Comparison of ENCODE assay signal across 24 mouse cellular contexts in genomic region chr13:117705573-117705972, GRCm38 (mm10).
"Had no signal": no experiment of that assay in that cellular context is flagged by ENCODE, and none has a peak within 500 bp of the region (broad histone marks: within the 10 kb centered on the region; RNA-seq: fewer than 3 reads in every experiment).

No protein-coding gene starts in this region.

- H3K9ac ChIP-seq: embryonic facial prominence, embryonic 12.5 days; embryonic facial prominence, embryonic 13.5 days; embryonic facial prominence, embryonic 15.5 days; forebrain, embryonic 12.5 days; forebrain, embryonic 13.5 days; forebrain, embryonic 15.5 days; forebrain, postnatal 0 days had no signal

- DNase-seq: cerebellum, adult 2 months; cerebellum, adult 8-10 months; cerebellum, adult 9-10 months; cerebellum, adult 9-11 months; cerebellum, postnatal 25 days; cerebellum, postnatal 36 days; forebrain, postnatal 0 days; gastrocnemius, adult 2 months; gastrocnemius, postnatal 10 days; gastrocnemius, postnatal 14 days; gastrocnemius, postnatal 25 days; gastrocnemius, postnatal 36 days; heart, adult 11 months; heart, adult 18-20 months had no signal

- H3K27ac ChIP-seq: embryonic facial prominence, embryonic 10.5 days; embryonic facial prominence, embryonic 12.5 days; embryonic facial prominence, embryonic 13.5 days; embryonic facial prominence, embryonic 15.5 days; forebrain, embryonic 10.5 days; forebrain, embryonic 12.5 days; forebrain, embryonic 13.5 days; forebrain, embryonic 15.5 days; gastrocnemius, adult 2 months had no signal

- H3K36me3 ChIP-seq: embryonic facial prominence, embryonic 10.5 days; embryonic facial prominence, embryonic 12.5 days; embryonic facial prominence, embryonic 13.5 days; embryonic facial prominence, embryonic 15.5 days; forebrain, embryonic 10.5 days; forebrain, embryonic 12.5 days; forebrain, embryonic 15.5 days had no signal

- H3K27me3 ChIP-seq: embryonic facial prominence, embryonic 12.5 days; embryonic facial prominence, embryonic 13.5 days; embryonic facial prominence, embryonic 15.5 days; forebrain, embryonic 12.5 days; forebrain, embryonic 13.5 days; forebrain, embryonic 15.5 days had no signal

- H3K9me3 ChIP-seq: embryonic facial prominence, embryonic 10.5 days; embryonic facial prominence, embryonic 12.5 days; embryonic facial prominence, embryonic 13.5 days; embryonic facial prominence, embryonic 15.5 days; forebrain, embryonic 10.5 days; forebrain, embryonic 12.5 days; forebrain, embryonic 15.5 days had no signal

- H3K4me2 ChIP-seq: embryonic facial prominence, embryonic 12.5 days; embryonic facial prominence, embryonic 13.5 days; embryonic facial prominence, embryonic 15.5 days; forebrain, embryonic 12.5 days; forebrain, embryonic 13.5 days; forebrain, embryonic 15.5 days had no signal

- ATAC-seq: forebrain, embryonic 13.5 days; forebrain, embryonic 14.5 days; forebrain, embryonic 15.5 days; forebrain, postnatal 0 days had no signal

- H3K4me1 ChIP-seq: embryonic facial prominence, embryonic 10.5 days; embryonic facial prominence, embryonic 12.5 days; forebrain, embryonic 10.5 days; forebrain, embryonic 12.5 days; forebrain, embryonic 13.5 days; forebrain, embryonic 15.5 days had no signal

- H3K4me3 ChIP-seq: embryonic facial prominence, embryonic 10.5 days; embryonic facial prominence, embryonic 12.5 days; embryonic facial prominence, embryonic 13.5 days; embryonic facial prominence, embryonic 15.5 days; erythroblast, embryonic 14.5 days; forebrain, embryonic 10.5 days; forebrain, embryonic 12.5 days; forebrain, embryonic 13.5 days; forebrain, embryonic 15.5 days; gastrocnemius, adult 2 months had no signal
